Mouse (Mus musculus) bone marrow macrophage, adult 2 months (primary cell): ENCODE results near the gene Olfr461. TPM values are rescaled to one million over a fixed set of nuclear protein-coding genes. Genes with fewer than 3 reads are reported as not detected.

Experiments used
- H3K27ac ChIP-seq: 2 replicates; pipeline ENCODE4 v1.5.1; 2012; ENCODE audit warnings: low read depth, low read length; ENCODE audit not compliant: insufficient read depth
- H3K4me1 ChIP-seq: 2 replicates; pipeline ENCODE4 v1.6.1; 2012; ENCODE audit warnings: low read length; ENCODE audit not compliant: control insufficient read depth, insufficient read depth
- H3K4me3 ChIP-seq: 2 replicates; pipeline ENCODE4 v1.5.1; 2012; ENCODE audit warnings: mild to moderate bottlenecking, low read length, moderate library complexity; ENCODE audit not compliant: insufficient read depth
- CTCF ChIP-seq: IDR thresholded peaks from 2 replicates; pipeline ENCODE4 v1.5.1; 2012; ENCODE audit warnings: low read depth, mild to moderate bottlenecking, low read length, moderate library complexity
- POLR2A ChIP-seq: IDR thresholded peaks from 2 replicates; pipeline ENCODE4 v1.6.1; 2012; ENCODE audit warnings: mild to moderate bottlenecking, low read depth, low read length, borderline replicate concordance
- polyA plus RNA-seq: library from polyadenylated mRNA; stranded (reverse); fragments of >200 nt; gene quantifications from 2 replicates; pipeline ENCODE4 v1.2.4, GENCODE M21; 2012; ENCODE audit not compliant: missing spikeins, insufficient read depth, insufficient read length

The Olfr461 gene
- polyA plus RNA-seq, 1 experiment, result not detected

DNA sequence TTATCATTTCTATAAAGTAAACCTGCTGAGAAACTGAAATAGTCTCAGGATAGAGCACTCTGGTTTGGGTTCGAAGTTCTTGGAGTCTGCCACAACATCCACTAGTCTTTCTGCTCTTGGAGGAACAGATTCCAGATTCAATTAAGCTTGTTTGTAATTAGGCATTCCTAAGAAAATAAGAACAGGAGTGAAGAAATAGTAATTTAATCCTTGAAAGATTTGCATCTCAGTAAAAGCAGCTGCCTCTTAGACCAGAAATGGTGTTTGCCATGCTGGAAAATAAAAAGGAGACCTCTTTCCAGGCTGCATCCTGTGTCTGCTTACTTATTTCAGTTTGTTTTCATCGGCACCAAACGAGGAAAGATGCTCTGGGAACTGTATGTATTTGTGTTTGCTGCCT lies 61.6 kb downstream of the Olfr461 start, which contains the start of gene Tas2r108:
Gene Tas2r108 (plus strand): TSS at position 301 of the 400 bp plus-strand sequence.
- no peaks in the 10 kb centered on the region for H3K4me1 ChIP-seq
- no peak within 1 kb of the TSS for H3K4me3 ChIP-seq
- TF ChIP-seq CTCF (no peak), POLR2A (no peak)
- H3K27ac ChIP-seq, result no peak within 1 kb of the TSS

Other genes with a start within 250 kb of the Olfr461 start
- gene Agk, start 229.9 kb downstream of the Olfr461 start, polyA plus RNA-seq, result 8.1 and 10.1 TPM in 2 replicates
- gene E330009J07Rik, start 118.9 kb downstream of the Olfr461 start, polyA plus RNA-seq, result 3.2 and 3.8 TPM in 2 replicates
- gene Wee2, start 116.0 kb downstream of the Olfr461 start, polyA plus RNA-seq, result not detected in 2 replicates
- 49.8 and 58.1 TPM in 2 replicates for gene Ssbp1, start 83.7 kb downstream of the Olfr461 start, polyA plus RNA-seq
- gene Tas2r137, start 63.8 kb downstream of the Olfr461 start, polyA plus RNA-seq, result not detected in 2 replicates
- not detected in 2 replicates for gene Tas2r108, start 61.5 kb downstream of the Olfr461 start, polyA plus RNA-seq
- gene Prss37, start 35.5 kb downstream of the Olfr461 start, polyA plus RNA-seq, result not detected in 2 replicates
- not detected in 2 replicates for gene Olfr460, start 14.4 kb upstream of the Olfr461 start, polyA plus RNA-seq
- gene Clec5a, start 30.8 kb upstream of the Olfr461 start, polyA plus RNA-seq, result 49.9 and 57.2 TPM in 2 replicates
- gene Tas2r138, start 58.3 kb upstream of the Olfr461 start, polyA plus RNA-seq, result not detected in 2 replicates
- gene Mgam, start 73.8 kb upstream of the Olfr461 start, polyA plus RNA-seq, result 0.16 and 0.24 TPM in 2 replicates